Mouse (Mus musculus): ENCODE data around the gene Pik3c2b. TPM values are rescaled to one million over a fixed set of nuclear protein-coding genes. Genes with fewer than 3 reads are reported as not detected.

The Pik3c2b gene
- polyA plus RNA-seq, 1 experiment: 31.2 TPM

DNA sequence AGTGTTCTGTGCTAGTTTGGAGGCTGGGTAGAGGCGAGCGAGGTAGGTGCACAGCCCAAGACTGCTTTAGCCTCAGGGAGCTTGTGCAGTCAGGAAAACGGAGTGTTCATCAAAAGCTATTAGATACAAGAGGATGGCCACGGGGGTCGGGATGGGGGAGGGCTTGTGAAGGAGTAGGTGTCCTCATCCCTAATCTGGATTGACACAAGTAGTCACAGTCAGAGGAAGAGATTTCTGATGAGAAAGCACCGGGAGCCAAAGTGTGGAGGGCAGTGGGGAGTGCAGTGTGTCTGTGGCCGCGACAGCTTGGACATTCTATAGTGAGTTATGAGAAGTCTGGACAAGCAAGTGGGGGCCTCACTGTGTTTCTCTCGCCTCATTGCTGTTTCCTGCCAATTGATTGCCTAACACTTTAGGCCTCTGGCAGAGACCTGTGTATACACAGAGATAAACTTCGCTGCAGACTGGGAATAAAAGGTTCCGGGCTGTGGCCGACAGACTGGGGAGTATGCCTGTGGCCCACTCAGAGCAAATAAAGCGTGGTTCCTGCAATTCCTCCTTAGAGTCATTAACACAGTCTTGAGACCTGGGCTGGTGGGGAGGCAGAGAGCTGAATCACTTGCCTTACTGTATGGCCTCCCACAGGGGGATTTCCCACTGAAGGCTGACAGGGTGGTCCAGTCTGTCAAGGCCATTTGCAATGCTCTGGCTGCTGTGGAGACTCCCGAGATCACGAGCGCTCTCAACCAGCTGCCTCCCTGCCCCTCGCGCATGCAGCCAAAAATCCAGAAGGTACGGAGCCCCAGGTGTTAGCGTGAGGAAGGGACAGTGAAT, 31.4 kb downstream of the Pik3c2b start:
- no peak for TF ChIP-seq CTCF (IDR thresholded peaks at IDR 0.05; ENCODE audit: borderline replicate concordance, extremely low read depth, insufficient read depth, insufficient read length)
- no peak for TF ChIP-seq POLR2A (IDR thresholded peaks at IDR 0.05; ENCODE audit: borderline replicate concordance, extremely low read depth, insufficient read depth, insufficient read length, poor library complexity, severe bottlenecking)
- DNase-seq (ENCODE audit: low read depth): peak; percentile 65

DNA sequence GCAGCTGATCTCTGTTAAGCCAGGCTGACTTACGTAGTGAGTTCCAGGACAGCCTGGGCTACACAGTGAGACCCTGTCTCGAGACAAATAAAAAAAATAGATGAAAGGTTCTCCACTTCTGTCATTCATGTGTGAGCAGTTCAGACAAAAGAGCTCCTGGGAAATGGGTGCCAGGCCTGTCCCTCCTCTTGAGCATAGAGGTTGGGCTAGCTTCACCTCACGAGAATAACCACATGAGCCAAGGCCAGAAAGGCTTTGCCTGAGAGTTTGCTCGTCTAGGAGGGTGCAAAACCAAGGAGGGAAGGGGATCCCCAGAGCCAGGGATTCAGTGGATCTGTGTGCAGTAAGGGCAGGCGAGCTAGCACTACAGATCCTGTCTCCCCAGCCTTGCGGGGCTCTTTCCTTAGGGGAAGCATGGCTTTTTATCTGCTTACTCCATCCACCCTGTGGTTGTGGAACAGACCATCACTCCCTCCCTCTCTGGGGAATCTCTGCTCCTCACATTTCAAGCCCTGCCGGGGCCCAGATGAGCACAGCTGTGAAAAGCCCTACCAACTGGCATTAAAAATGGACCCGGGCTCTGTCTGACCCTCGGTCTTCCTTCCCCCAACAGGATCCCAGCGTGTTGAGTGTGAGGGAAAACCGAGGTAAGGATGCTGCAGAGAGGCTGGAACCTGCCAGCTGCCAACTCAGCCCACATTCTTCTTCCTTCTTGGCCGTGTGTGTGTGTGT, 32.3 kb downstream of the Pik3c2b start:
- no peak for TF ChIP-seq CTCF (IDR thresholded peaks at IDR 0.05; ENCODE audit: borderline replicate concordance, extremely low read depth, insufficient read depth, insufficient read length)
- no peak for TF ChIP-seq POLR2A (IDR thresholded peaks at IDR 0.05; ENCODE audit: borderline replicate concordance, extremely low read depth, insufficient read depth, insufficient read length, poor library complexity, severe bottlenecking)
- no peak for DNase-seq (ENCODE audit: low read depth)

DNA sequence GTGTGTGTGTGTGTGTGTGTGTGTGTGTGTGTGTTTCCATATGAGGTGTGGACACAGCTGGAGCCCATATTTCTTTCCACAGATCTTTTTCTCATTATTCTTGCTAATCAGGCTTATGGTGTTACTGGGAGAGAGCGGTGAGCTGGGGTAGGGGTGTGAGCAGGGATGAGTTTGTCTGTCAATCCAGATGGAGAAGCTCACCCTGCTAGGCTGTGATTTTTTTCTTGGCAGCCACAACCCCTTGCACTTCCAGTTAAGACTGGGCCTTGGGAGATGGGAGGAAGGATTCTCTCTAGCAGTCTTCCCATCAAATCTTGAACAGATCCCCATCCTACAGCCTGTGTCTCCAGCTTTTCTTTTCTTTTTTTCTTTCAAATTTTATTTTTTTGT, 32.9 kb downstream of the Pik3c2b start:
- peak; percentile 86 for DNase-seq (ENCODE audit: low read depth)
- no peak for TF ChIP-seq POLR2A (IDR thresholded peaks at IDR 0.05; ENCODE audit: borderline replicate concordance, extremely low read depth, insufficient read depth, insufficient read length, poor library complexity, severe bottlenecking)
- TF ChIP-seq CTCF (IDR thresholded peaks at IDR 0.05; ENCODE audit: borderline replicate concordance, extremely low read depth, insufficient read depth, insufficient read length): no peak

DNA sequence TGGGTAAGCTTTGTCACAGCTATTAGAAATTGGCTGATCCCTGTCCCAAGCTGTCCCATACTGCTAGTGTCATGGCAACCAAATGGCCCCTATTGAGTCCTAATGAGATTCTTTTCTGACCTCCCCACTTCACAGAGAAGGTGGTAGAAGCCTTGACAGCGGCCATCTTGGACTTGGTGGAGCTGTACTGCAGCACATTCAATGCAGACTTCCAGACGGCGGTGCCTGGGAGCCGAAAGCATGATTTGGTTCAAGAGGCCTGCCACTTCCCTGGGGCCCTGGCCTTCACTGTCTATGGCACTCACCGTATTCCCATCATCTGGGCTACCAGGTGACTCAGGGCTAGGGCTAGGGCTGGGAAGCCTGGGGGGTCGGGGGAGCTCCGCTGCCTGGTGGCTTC, 34.0 kb downstream of the Pik3c2b start:
- DNase-seq (ENCODE audit: low read depth): peak; percentile 80
- TF ChIP-seq POLR2A (IDR thresholded peaks at IDR 0.05; ENCODE audit: borderline replicate concordance, extremely low read depth, insufficient read depth, insufficient read length, poor library complexity, severe bottlenecking) (no peak), CTCF (IDR thresholded peaks at IDR 0.05; ENCODE audit: borderline replicate concordance, extremely low read depth, insufficient read depth, insufficient read length) (no peak)

DNA sequence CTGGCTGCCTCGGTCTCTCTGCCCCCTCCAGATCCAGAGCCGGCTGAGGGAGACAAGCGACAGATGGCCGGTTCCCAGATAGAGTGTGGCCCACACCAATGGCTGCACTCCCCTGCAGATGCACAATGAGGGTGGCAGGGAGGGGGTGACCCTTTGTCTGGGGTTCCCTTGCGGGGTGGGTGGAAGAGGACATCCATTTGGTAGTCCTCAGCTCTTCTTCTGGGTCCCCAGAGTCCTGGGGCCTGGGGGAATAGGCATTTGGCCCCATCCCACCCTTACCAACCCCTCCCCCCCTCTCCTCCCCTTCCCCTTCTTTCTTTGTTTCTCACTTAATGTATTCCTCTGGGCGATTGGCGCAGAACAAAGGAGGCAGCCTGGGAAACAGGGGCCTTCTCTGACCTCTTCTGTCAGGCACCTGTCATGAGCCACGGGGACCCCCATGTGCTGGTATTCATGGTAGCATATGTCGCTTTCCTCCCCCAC, 34.7 kb downstream of the Pik3c2b start:
- peak; percentile 94 for DNase-seq (ENCODE audit: low read depth)
- no peak for TF ChIP-seq POLR2A (IDR thresholded peaks at IDR 0.05; ENCODE audit: borderline replicate concordance, extremely low read depth, insufficient read depth, insufficient read length, poor library complexity, severe bottlenecking)
- TF ChIP-seq CTCF (IDR thresholded peaks at IDR 0.05; ENCODE audit: borderline replicate concordance, extremely low read depth, insufficient read depth, insufficient read length): no peak

DNA sequence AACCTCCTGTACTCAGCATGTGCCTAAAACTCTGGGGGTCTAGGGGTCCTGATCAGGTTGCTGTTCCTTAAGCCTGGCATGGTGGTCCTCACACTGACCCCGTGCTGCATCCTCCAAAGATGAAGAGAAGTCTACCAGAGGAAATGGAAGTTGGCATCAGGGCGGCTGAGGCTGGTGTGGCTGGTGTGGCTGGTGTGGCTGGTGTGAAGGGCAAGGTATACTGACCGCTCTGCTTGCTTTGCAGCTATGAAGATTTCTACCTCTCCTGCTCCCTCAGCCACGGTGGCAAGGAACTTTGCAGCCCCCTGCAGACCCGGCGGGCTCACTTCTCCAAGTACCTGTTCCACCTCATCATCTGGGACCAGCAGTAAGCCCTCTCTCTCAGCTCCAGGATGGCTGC, 35.2 kb downstream of the Pik3c2b start:
- no peak for DNase-seq (ENCODE audit: low read depth)
- no peak for TF ChIP-seq POLR2A (IDR thresholded peaks at IDR 0.05; ENCODE audit: borderline replicate concordance, extremely low read depth, insufficient read depth, insufficient read length, poor library complexity, severe bottlenecking)
- TF ChIP-seq CTCF (IDR thresholded peaks at IDR 0.05; ENCODE audit: borderline replicate concordance, extremely low read depth, insufficient read depth, insufficient read length): no peak

DNA sequence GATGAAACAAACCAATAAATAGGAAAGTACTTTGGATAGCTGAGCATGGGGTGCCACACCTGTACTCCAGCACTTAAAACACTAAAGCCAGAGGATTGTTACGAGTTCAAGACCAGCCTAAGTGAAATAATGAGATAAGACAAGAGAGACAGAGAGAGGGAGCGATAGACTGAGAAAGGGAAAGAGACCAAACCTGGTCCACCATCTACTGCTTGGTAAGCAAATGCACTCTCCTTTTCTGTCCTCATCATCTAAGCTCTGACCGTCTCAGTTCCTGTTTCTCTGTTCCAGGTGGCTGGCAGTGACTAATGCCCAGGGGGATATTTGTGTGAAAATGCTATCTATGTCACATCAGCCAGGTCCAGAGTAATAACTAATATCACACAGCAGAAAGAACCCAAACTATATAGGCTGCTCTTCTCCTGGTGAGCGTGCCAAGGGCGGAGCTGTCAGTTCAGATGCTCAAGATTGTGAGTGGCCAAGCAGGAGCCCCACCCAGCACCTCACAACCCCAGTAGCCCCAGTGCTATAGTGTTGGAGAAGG, 37.6 kb downstream of the Pik3c2b start:
- TF ChIP-seq CTCF (IDR thresholded peaks at IDR 0.05; ENCODE audit: borderline replicate concordance, extremely low read depth, insufficient read depth, insufficient read length) (no peak), POLR2A (IDR thresholded peaks at IDR 0.05; ENCODE audit: borderline replicate concordance, extremely low read depth, insufficient read depth, insufficient read length, poor library complexity, severe bottlenecking) (no peak)
- no peak for DNase-seq (ENCODE audit: low read depth)

DNA sequence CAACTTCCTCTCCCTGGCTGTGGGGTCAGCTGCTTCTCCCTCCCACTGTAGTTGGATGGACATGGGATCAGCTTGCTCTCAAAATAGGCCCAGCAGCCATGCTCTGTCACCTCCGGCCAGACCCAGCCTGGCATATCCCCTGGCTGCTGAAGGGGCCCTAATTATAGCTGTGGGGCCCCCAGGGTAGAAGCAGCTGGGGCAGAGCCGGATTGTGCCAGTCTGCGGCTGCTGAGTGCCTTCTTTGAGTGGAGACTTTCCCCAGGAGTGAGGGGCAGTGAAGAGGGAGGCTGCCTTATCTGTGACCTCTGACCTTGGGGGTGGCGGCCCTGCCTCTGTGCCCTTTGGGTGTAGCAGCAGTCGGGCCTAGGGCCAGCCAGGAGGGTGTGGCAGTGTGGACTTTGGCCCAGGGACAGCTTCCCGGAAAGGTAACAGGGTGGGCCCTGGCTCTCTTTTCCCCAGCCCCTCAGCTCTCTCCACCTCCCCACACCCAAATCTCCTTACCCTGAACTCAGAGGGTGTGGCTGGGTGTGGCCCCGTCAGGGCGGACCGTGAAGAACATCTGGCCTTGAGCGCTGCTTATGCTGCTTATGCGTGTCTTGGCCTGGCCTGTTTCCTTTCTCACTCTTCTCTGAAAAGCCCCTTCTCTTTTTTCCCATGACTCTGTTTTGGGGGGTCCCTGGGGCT, 38.6 kb downstream of the Pik3c2b start:
- DNase-seq (ENCODE audit: low read depth): no peak
- TF ChIP-seq CTCF (IDR thresholded peaks at IDR 0.05; ENCODE audit: borderline replicate concordance, extremely low read depth, insufficient read depth, insufficient read length) (no peak), POLR2A (IDR thresholded peaks at IDR 0.05; ENCODE audit: borderline replicate concordance, extremely low read depth, insufficient read depth, insufficient read length, poor library complexity, severe bottlenecking) (no peak)

DNA sequence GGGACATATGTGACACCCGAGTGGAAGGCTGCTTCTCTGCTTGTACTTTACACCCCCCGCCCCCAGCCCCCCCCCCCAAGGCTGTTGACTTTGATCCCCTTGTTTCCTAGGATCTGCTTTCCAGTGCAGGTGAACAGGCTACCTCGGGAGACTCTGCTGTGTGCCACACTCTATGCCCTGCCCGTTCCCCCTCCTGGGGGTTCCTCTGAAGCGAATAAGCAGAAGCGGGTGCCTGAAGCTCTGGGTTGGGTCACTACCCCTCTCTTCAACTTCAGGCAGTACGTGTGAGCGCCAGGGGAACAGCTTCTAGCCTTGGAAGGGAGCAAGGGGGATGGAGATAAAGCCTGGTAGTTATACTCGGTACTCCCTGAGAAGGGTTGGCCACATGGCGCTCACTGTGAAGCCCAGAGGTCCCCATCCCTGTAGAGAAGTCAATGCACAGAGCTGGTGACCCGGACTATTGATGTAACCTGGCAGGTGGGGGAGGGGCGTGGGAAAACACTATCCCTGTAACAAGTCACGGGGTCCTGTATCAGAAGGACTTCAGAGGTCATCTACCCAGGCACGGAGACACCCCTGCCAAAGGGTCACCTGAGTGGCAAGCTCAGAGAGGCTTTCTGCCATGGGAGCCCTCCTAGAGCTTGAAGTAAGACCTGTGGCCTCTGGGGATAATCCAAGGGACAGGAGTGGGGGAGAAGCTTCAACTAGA, 39.4 kb downstream of the Pik3c2b start:
- DNase-seq (ENCODE audit: low read depth): no peak
- TF ChIP-seq CTCF (IDR thresholded peaks at IDR 0.05; ENCODE audit: borderline replicate concordance, extremely low read depth, insufficient read depth, insufficient read length): no peak
- no peak for TF ChIP-seq POLR2A (IDR thresholded peaks at IDR 0.05; ENCODE audit: borderline replicate concordance, extremely low read depth, insufficient read depth, insufficient read length, poor library complexity, severe bottlenecking)

DNA sequence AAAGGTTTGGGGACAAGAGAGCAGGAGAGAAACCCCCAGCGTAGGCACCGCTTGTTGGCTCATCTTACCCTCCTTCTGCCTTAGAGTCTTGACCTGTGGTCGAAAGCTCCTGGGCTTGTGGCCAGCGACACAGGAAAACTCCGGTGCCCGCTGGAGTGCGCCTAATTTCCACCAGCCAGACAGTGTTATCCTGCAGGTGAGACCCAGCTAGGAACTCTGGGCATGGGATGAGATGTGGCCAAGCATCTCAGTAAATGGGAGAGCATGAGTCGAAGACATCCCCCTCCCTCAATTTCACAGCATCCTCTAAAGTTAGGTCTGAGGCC, 39.9 kb downstream of the Pik3c2b start:
- DNase-seq (ENCODE audit: low read depth): no peak
- no peak for TF ChIP-seq CTCF (IDR thresholded peaks at IDR 0.05; ENCODE audit: borderline replicate concordance, extremely low read depth, insufficient read depth, insufficient read length)
- TF ChIP-seq POLR2A (IDR thresholded peaks at IDR 0.05; ENCODE audit: borderline replicate concordance, extremely low read depth, insufficient read depth, insufficient read length, poor library complexity, severe bottlenecking): no peak
